Mouse (Mus musculus) spleen, postnatal 14 days (tissue): ENCODE measurements around the gene Setd7.

Source experiments
- DNase-seq, 2 experiments: peaks; one replicate each; pipeline ENCODE4 v3.0.0; 2021 to 2022; ENCODE audit warnings: low spot score in 2 of 2

Gene Setd7

GRCm38 (mm10) chr3:51517878-51518762 is 42.6 kb downstream of the Setd7 start:
- DNase-seq, result no peak

DNA sequence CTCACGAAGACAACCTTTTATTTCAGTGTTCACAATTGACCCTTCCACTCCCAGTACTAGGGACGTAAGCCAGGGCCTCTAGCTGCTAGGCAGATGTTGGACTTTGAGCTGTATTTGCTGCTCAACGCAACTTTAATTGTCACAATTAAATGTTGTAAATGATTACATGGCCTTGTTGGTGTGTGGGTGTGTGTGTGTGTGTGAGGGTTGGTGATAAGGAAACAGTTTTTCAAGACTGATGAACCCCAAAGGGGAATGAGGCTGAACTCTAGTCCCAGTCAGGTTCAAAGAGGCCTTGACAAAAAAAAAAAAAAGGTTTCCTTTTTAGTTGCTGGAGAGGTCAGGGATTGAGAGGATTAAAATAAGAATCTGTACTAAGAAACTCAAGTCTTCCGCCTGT is 43.2 kb downstream of the Setd7 start:
- DNase-seq, result no peak

DNA sequence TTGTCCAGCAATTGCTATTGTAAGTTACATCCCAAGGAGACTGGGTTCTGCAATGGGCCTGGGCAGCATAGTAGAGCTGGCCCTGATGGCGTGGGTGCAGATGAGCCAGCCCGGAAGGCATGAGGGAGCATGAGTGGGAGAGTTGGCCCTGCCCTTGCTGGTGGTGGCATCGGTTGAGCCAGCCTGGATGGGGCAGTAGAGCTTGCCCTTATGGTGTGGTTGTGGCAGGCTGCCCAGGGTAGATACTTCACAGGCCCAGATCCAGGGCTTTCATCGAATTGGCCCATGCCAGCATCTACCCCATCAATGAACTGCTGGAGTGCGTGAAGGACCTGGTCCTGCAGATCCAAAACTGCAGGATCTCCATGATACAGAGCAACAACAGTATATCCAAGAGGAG is 48.7 kb downstream of the Setd7 start:
- no peak for DNase-seq

- peak; percentile 25 to 63 for DNase-seq
Measured at GRCm38 (mm10) chr3:51510903-51511302, 49.8 kb downstream of the Setd7 start.

DNA sequence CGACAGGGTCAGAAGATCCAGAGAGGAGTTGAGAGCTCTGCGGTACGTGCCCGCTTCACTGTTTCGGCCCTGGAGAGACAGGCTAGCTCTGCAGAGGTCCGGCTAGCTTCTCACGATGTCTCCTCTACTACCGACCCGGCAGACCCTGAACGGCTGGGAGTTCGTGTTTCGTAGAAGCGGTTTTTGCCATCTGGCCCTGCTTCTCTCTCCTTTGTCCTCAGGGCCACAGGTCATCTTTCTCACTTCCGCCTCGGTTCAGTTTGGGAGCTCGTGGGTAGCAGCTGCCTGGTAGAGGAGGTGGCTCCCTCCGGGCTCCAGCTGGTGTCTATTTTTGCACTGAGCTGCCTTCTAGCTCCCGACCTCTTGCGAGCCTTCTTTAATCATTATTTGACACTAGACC is 55.2 kb downstream of the Setd7 start:
- DNase-seq, result no peak

- no peak for DNase-seq
Measured at GRCm38 (mm10) chr3:51504385-51504952, 56.2 kb downstream of the Setd7 start.

DNA sequence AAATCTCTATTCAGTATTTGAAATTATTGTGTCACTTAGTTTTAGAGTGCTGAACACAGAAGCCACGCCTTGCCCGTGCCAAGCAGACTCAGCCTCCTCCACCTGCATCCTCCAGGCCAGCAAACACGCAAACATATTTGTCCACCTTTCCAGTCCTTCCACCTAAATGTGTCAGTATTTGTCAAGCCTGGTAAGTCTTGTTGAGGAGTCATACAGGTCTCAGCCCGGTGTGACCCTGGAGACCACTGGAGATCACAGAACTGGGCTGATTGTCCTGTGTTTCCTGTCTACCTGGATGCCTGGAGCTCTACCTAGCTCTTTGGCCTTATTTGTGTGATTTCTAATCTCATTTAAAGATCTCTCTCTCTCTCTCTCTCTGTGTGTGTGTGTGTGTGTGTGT is 60.8 kb downstream of the Setd7 start:
- no peak for DNase-seq

DNA sequence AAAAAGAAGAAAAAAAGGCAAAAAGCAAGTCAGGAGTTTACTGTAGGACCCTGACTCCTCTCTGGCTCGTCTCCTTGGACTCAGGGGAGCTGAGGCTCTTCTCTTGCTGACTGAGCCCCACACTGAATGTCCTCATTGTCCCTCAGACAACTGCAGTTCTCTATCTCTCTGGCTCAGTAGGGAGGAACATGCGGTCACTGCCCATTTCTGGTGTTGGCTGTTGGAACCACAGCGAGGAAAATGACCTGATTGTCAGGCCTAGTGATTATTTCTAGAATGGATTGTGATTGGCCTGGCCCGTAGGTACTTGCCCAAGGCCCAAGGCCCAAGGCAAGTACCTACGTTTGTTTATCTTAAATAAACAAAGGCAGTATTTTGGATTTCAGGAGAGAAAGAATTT is 62.0 kb downstream of the Setd7 start:
- DNase-seq, result no peak

DNA sequence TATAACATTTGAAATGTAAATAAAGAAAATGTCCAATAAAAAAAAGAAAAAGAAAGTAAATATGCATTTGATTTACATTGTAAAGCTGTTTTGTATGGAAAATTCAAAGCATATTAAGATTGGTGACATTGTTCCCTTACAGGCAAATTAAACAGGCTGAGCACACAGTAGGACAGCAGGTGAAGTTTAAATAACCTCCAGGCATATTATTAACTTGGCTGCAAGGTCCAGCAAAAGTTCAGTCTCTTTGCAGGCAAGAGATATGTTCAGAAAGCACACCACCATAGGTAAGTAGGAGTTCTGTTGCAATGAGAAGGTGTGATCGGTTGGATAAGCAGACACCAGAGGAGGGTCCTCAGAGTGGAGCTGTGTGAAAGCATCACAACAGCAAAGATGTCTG is 62.7 kb downstream of the Setd7 start:
- no peak for DNase-seq

- DNase-seq, result no peak
Measured at GRCm38 (mm10) chr3:51495646-51496045, 65.0 kb downstream of the Setd7 start.

GRCm38 (mm10) chr3:51494466-51494865 is 66.2 kb downstream of the Setd7 start:
- no peak for DNase-seq

- no peak for DNase-seq
Measured at GRCm38 (mm10) chr3:51493272-51493838, 67.3 kb downstream of the Setd7 start.

GRCm38 (mm10) chr3:51490088-51490753 is 70.5 kb downstream of the Setd7 start:
- no peak for DNase-seq

DNA sequence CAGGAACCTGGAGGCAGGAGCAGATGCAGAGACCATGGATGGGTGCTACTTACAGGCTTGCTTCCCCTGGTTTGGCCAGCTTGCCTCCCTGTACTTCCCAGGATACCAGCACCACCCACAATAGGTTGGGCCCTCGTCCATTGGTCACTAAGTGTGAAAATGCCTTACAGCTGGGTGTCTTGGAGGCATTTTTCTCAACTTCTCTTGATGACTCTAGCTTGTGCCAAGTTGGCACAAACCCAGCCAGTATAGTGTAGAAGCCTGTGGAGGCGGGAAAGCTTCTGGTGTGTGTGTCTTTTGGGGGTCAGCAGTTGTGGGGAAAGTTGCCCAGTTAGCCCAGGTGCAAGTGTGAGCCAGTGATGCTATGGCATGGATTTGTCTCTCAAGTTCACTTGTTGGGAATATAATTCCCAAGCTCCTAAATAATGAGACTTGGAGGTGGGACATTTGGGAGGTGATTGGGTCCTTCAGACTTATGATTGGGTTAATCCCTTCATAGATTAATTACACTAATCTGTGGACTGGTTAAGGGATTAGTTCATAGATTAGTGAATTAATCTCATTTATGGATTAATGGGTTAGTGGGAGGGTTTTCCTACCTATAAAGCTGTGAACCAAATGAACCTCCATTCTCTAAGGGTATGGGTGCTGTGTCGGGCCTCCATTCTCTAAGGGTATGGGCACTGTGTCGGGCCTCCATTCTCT is 74.0 kb downstream of the Setd7 start:
- no peak for DNase-seq

- DNase-seq, result no peak
Measured at GRCm38 (mm10) chr3:51485347-51485746, 75.3 kb downstream of the Setd7 start.

DNA sequence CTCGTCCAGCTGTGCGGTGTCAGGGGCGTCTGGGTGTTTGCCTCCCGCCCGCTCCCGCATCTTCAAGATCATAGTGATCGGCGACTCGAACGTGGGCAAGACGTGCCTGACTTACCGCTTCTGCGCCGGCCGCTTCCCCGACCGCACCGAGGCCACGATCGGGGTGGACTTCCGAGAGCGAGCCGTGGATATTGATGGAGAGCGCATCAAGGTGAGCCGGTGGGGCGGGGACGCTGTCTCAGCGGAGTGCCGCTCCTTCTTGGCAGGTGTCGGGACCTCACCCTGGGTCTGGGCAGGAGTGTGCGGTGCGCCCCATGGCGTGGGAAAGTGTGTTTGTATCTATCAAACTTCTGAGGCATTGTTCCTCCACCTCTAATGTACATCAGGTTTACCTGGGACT is 76.3 kb downstream of the Setd7 start:
- DNase-seq, result no peak

DNA sequence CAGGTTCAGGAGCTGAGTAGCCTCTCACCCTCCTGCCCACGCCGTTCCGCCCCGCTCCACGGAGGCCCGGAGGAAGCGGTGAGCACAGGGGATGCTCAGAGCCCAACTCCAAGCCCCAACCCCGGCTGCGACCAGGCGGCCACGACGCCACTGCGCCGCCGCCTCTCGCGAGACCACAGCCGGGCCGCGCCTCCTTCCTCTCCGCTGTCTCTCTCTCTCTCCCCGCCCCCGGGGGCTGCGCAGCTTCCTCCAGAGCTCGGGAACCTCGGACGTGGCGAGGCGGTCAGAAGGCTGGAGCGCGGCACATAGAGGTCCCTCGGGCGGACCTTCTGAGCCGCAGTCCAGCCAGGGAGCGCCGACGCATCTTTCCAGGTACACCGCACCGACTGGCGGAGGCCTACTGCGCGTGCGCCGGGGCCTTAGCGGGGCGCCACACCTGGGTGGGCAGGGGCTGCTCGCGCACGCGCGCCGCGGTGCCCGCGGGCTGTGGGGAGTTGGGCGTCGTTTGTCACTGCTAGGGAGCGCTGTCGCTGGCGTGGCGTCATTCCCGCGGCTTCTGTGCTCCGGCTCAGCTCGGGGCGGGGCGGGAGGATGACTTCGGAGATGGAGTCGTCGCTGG is 76.8 kb downstream of the Setd7 start, which contains the start of gene Rab33b:
Gene Rab33b, plus strand, starts transcription at position 180 of the 619 bp plus-strand sequence.
- DNase-seq, result peak; percentile 88 to 89

DNA sequence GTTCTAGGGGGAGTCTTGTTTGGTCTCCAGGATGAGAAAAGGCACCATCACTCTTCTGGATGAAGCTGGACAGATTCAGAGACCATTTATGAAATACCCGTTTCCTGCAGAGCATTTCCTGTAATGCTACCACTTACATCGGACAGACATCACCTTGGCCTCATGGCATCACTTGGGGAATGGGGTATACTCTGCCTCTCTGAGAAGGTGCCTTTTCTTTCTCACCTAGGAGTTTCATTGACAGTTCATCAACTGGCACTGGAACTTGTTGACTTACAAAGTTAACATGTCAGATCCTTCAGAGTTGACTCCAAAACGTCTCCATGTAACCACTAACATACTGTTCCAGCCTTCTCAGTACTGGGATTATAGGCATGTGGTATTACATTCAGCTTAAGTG is 77.9 kb downstream of the Setd7 start:
- DNase-seq, result no peak

DNA sequence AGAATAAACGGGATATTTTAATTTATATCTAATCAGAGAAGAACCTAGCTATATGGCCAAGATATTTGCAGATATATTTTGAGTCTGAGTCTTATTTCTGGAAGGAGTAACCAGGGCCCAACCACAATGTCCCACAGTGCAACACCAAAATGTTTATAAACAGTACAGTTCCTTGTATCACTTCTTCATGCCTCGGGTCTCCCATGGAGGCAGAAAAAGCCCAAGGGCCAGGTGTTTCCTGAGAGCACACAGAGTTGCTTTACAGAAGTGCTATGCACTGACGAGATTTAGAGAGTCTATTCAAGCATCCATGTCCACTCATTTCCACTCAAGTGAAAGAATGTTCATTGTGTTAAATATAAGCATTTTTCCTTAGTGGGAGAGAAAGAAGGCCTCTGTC is 78.8 kb downstream of the Setd7 start:
- DNase-seq, result no peak

DNA sequence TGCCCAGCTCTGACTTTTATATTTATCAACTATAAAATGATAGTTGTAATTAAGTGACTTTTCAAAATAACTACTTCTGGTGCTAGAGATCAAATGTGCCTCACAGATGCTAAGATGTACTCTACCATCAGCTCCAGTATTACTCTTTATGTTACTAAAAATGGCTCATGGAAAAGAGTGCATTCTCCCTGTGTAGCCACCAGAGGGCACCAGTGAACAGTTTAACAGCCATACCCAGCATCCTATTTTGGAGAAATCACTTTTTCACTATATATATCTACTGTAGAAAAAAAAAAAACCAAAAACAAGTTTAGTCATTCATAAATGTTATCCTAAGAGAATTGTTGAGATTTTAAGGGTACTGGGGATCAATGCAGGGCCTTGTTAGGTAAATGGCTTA is 79.6 kb downstream of the Setd7 start:
- peak in 1 of 2 experiments; percentile 41 for DNase-seq

DNA sequence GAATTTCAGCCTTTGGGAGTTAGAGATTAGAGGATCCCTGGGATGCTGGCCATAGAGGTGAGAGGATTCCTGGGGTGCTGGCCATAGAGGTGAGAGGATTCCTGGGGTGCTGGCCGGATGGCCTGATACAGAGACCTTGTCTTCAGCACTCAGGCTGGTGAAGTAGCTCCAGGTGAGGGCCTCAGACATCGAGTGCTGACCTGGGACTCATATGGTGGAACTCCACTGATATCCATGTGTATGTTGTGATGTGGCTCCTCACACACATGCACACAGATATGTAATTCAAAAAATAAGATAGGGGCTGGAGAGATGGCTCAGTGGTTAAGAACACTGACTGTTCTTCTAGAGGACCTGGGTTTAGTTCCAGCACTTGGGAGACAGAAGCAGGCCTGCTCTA is 80.8 kb downstream of the Setd7 start:
- no peak for DNase-seq
